Mouse (Mus musculus) fibroblast of lung, adult 2 months (primary cell): ENCODE data around the gene Oxct2b.
"Not testable (repeated sequence)": the region's sequence is repeated elsewhere in the genome, so short reads cannot be mapped to it uniquely, and the experiment has no call there.

Experiments
- DNase-seq: peaks from one replicate; pipeline ENCODE4 v3.0.0-alpha.2; 2011; ENCODE audit warnings: low read depth

Oxct2b gene

GRCm38 (mm10) chr4:123112216-123112764 is 3.8 kb upstream of the Oxct2b start:
- no peak for DNase-seq

GRCm38 (mm10) chr4:123114651-123115050 is 1.4 kb upstream of the Oxct2b start:
- DNase-seq = not testable (repeated sequence)

GRCm38 (mm10) chr4:123116640-123117039 is 574 bp downstream of the Oxct2b start:
- DNase-seq = not testable (repeated sequence)

- no peak for DNase-seq
Measured at GRCm38 (mm10) chr4:123121286-123121685, 5.2 kb downstream of the Oxct2b start.

- no peak for DNase-seq
Measured at GRCm38 (mm10) chr4:123126626-123127025, 10.6 kb downstream of the Oxct2b start.

GRCm38 (mm10) chr4:123127051-123127450 is 11.0 kb downstream of the Oxct2b start:
- DNase-seq = no peak

GRCm38 (mm10) chr4:123137551-123137950 is 21.5 kb downstream of the Oxct2b start:
- no peak for DNase-seq

GRCm38 (mm10) chr4:123139513-123140154 is 23.6 kb downstream of the Oxct2b start, which contains the start of gene Ppie:
Ppie (minus strand) TSS chr4:123139951.
- peak; percentile 81 for DNase-seq

GRCm38 (mm10) chr4:123147446-123148150 is 31.5 kb downstream of the Oxct2b start:
- no peak for DNase-seq

- no peak for DNase-seq
Measured at GRCm38 (mm10) chr4:123152003-123152402, 35.9 kb downstream of the Oxct2b start.

- no peak for DNase-seq
Measured at GRCm38 (mm10) chr4:123152976-123153375, 36.9 kb downstream of the Oxct2b start.

- no peak for DNase-seq
Measured at GRCm38 (mm10) chr4:123155004-123155403, 38.9 kb downstream of the Oxct2b start.

- DNase-seq = no peak
Measured at GRCm38 (mm10) chr4:123155427-123155826, 39.4 kb downstream of the Oxct2b start.

GRCm38 (mm10) chr4:123155840-123156239 is 39.8 kb downstream of the Oxct2b start:
- no peak for DNase-seq

- DNase-seq = no peak
Measured at GRCm38 (mm10) chr4:123160571-123160970, 44.5 kb downstream of the Oxct2b start.

- DNase-seq = not testable (repeated sequence)
Measured at GRCm38 (mm10) chr4:123161251-123161650, 45.2 kb downstream of the Oxct2b start.

GRCm38 (mm10) chr4:123162305-123162917 is 46.3 kb downstream of the Oxct2b start:
- DNase-seq = no peak

- no peak for DNase-seq
Measured at GRCm38 (mm10) chr4:123164157-123164556, 48.1 kb downstream of the Oxct2b start.
